Mouse (Mus musculus): ENCODE results near the gene Tamm41. TPM values are rescaled to one million over a fixed set of nuclear protein-coding genes. Genes with fewer than 3 reads are reported as not detected.
A peak's percentile ranks its signal among the peaks of the same experiment; 100 is the strongest.

The Tamm41 gene
- polyA plus RNA-seq (2014; fragmentation: Nextera tagmentation; extraction: Ambion mirVana), result 56.5 and 58.4 TPM in 2 replicates

GRCm38 (mm10) chr6:115037103-115038094 is at the start of gene Tamm41:
Gene Tamm41, minus strand, starts transcription at chr6:115037876.
- 1% methylated on average over 57 of the region's 57 CpGs for WGBS
- H3K4me2 ChIP-seq (replicated peaks; ENCODE audit: low read depth, low read length), result peak within 1 kb of the TSS; percentile 54
- peaks cover 7% of the 10 kb centered on the region; the same call in 1 of the 2 replicates for H3K36me3 ChIP-seq (ENCODE audit: control insufficient read depth, insufficient read depth, low read length)
- peak within 1 kb of the TSS; percentile 75 for H3K9ac ChIP-seq (replicated peaks; ENCODE audit: low read depth, low read length)
- no peak within 1 kb of the TSS for H3K27ac ChIP-seq (ENCODE audit: low read length)
- no peaks in the 10 kb centered on the region for H3K27me3 ChIP-seq (ENCODE audit: control insufficient read depth, insufficient read depth, low read length)
- ATAC-seq (ENCODE audit: insufficient number of reproducible peaks, insufficient read depth, low FRiP score, low read depth), result peak; percentile 94
- peak within 1 kb of the TSS; percentile 79 for H3K4me3 ChIP-seq (ENCODE audit: low read depth, low read length)
- H3K9me3 ChIP-seq (ENCODE audit: control insufficient read depth, low read depth, low read length), result no peaks in the 10 kb centered on the region
- H3K4me1 ChIP-seq (ENCODE audit: control insufficient read depth, insufficient read depth, low read length), result 0 out of 2 replicates have a peak, but pooled peaks cover 3% of the 10 kb centered on the region

GRCm38 (mm10) chr6:115085274-115085841 is 47.7 kb upstream of the Tamm41 start:
- Histone ChIP-seq H3K9ac (replicated peaks; ENCODE audit: low read depth, low read length) (no peak overlapping the region), H3K27ac (ENCODE audit: low read length) (no peak overlapping the region), H3K4me2 (replicated peaks; ENCODE audit: low read depth, low read length) (no peak overlapping the region), H3K4me1 (ENCODE audit: control insufficient read depth, insufficient read depth, low read length) (no peaks in the 10 kb centered on the region), H3K36me3 (ENCODE audit: control insufficient read depth, insufficient read depth, low read length) (no peaks in the 10 kb centered on the region), H3K9me3 (ENCODE audit: control insufficient read depth, low read depth, low read length) (no peaks in the 10 kb centered on the region), H3K27me3 (ENCODE audit: control insufficient read depth, insufficient read depth, low read length) (no peaks in the 10 kb centered on the region), H3K4me3 (ENCODE audit: low read depth, low read length) (no peak overlapping the region)
- 51% methylated on average over 9 of the region's 9 CpGs for WGBS
- ATAC-seq (ENCODE audit: insufficient number of reproducible peaks, insufficient read depth, low FRiP score, low read depth), result no peak

- H3K4me1 ChIP-seq (ENCODE audit: control insufficient read depth, insufficient read depth, low read length), result no peaks in the 10 kb centered on the region
- H3K9me3 ChIP-seq (ENCODE audit: control insufficient read depth, low read depth, low read length), result no peaks in the 10 kb centered on the region
- H3K27me3 ChIP-seq (ENCODE audit: control insufficient read depth, insufficient read depth, low read length), result no peaks in the 10 kb centered on the region
- H3K9ac ChIP-seq (replicated peaks; ENCODE audit: low read depth, low read length), result no peak overlapping the region
- no peaks in the 10 kb centered on the region for H3K36me3 ChIP-seq (ENCODE audit: control insufficient read depth, insufficient read depth, low read length)
- no peak overlapping the region for H3K4me2 ChIP-seq (replicated peaks; ENCODE audit: low read depth, low read length)
- H3K4me3 ChIP-seq (ENCODE audit: low read depth, low read length), result no peak overlapping the region
- WGBS, result 32% methylated on average over 9 of the region's 9 CpGs
- no peak overlapping the region for H3K27ac ChIP-seq (ENCODE audit: low read length)
- ATAC-seq (ENCODE audit: insufficient number of reproducible peaks, insufficient read depth, low FRiP score, low read depth), result no peak
These were observed 39.3 kb upstream of the Tamm41 start for GRCm38 (mm10) chr6:115076781-115077575.

DNA sequence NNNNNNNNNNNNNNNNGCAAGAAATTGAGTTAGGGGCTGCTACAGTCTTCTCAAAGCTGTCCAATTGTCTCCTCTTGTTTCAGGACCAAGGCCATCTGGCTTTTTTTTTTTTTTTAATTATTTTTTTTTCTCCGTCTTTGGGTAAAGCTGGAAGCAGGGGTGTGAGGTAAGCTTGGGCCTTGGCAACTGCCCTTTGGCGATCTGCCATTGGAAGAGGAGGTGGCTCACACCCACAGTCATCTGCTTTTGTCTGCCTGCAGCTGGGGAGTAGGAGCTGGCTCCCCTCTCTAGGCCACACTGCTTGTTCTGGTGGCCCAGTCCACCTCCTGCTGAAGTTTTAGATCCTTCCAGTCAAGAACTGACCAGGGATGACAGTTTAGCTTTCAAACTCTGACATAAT is 34.3 kb upstream of the Tamm41 start:
- no peaks in the 10 kb centered on the region for H3K4me1 ChIP-seq (ENCODE audit: control insufficient read depth, insufficient read depth, low read length)
- 64% methylated on average over 2 of the region's 2 CpGs for WGBS
- no peak overlapping the region for H3K4me2 ChIP-seq (replicated peaks; ENCODE audit: low read depth, low read length)
- H3K4me3 ChIP-seq (ENCODE audit: low read depth, low read length), result no peak overlapping the region
- no peaks in the 10 kb centered on the region for H3K36me3 ChIP-seq (ENCODE audit: control insufficient read depth, insufficient read depth, low read length)
- H3K9me3 ChIP-seq (ENCODE audit: control insufficient read depth, low read depth, low read length), result no peaks in the 10 kb centered on the region
- H3K27ac ChIP-seq (ENCODE audit: low read length), result no peak overlapping the region
- no peaks in the 10 kb centered on the region for H3K27me3 ChIP-seq (ENCODE audit: control insufficient read depth, insufficient read depth, low read length)
- no peak for ATAC-seq (ENCODE audit: insufficient number of reproducible peaks, insufficient read depth, low FRiP score, low read depth)
- no peak overlapping the region for H3K9ac ChIP-seq (replicated peaks; ENCODE audit: low read depth, low read length)

DNA sequence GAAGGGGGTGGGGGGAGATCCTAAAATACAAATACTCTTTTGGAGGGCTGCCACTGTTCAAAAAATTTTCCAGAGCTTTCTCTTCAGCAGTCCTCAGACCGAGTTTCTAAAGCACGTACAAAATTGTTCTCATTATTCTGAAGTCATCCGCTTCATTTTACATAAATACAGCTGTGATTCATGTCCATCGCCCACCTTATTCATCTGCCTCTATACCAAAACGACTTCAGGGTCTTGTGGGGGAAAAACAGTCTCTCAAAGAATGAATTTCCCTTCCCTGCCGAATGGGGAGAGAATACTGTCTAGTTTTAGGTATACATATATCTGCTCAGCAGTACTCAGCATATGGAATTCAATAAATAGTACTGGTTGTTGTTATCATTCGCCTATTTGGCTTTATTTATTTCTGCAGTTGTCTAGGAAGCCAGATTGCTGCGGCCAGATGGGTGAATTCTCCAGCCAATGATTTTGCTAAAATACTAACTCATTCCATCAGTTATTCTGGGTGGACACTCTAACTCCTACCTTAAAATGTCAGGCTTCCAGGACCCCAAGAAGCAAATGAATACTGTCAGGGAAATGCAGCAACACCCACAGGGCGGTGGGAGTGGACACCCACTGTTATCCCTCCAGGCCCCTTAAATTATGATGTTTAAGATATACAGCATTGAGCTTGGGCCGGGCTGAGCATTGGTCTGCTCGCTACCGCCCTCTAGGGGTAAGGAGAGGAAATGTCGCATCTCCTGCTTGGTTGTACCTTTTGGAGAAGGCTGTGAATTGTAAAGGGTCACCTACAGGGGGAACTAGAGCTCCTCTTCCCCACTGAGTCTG is 27.9 kb upstream of the Tamm41 start:
- H3K4me3 ChIP-seq (ENCODE audit: low read depth, low read length), result no peak overlapping the region
- no peaks in the 10 kb centered on the region for H3K9me3 ChIP-seq (ENCODE audit: control insufficient read depth, low read depth, low read length)
- H3K4me1 ChIP-seq (ENCODE audit: control insufficient read depth, insufficient read depth, low read length), result no peaks in the 10 kb centered on the region
- ATAC-seq (ENCODE audit: insufficient number of reproducible peaks, insufficient read depth, low FRiP score, low read depth), result no peak
- no peak overlapping the region for H3K9ac ChIP-seq (replicated peaks; ENCODE audit: low read depth, low read length)
- H3K27me3 ChIP-seq (ENCODE audit: control insufficient read depth, insufficient read depth, low read length), result no peaks in the 10 kb centered on the region
- no peak overlapping the region for H3K27ac ChIP-seq (ENCODE audit: low read length)
- no peaks in the 10 kb centered on the region for H3K36me3 ChIP-seq (ENCODE audit: control insufficient read depth, insufficient read depth, low read length)
- WGBS, result 34% methylated on average over 13 of the region's 13 CpGs
- H3K4me2 ChIP-seq (replicated peaks; ENCODE audit: low read depth, low read length), result no peak overlapping the region

DNA sequence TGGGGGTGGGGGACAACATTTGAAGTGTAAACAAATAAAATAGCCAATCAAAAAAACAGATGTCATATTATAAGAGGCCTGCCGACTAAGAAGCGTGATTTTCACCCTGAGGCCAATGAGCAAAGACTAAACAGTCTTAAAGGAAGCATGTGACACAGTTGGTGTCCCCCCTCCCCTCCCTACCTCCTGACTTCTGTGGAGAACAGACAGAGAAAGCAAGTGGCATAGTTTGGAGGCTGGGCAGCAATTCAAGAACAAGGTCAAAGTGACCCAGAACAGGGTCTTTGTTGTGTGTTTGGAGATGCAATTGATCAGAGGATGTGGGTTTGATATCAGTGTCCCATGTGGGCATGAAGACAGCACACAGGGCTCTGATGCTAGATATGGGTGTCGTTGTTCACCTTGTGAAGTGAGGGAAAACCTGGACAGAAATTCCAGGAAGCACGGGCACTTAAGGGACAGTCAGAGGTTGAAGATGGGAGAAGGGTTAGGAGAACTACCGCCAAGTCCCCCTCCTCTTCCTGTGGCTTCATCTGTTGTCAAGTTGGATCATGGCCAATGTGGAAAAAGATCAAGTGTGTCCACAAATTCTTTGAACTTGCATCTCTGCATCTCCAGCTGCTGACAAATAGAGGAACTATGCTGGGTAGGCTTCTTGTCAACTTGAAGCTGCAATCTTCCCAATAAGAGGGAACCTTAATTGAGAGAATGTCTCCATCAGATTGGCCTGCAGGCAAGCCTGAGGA is 25.1 kb upstream of the Tamm41 start:
- no peak for ATAC-seq (ENCODE audit: insufficient number of reproducible peaks, insufficient read depth, low FRiP score, low read depth)
- Histone ChIP-seq H3K4me2 (replicated peaks; ENCODE audit: low read depth, low read length) (no peak overlapping the region), H3K4me1 (ENCODE audit: control insufficient read depth, insufficient read depth, low read length) (no peaks in the 10 kb centered on the region), H3K9me3 (ENCODE audit: control insufficient read depth, low read depth, low read length) (no peaks in the 10 kb centered on the region), H3K36me3 (ENCODE audit: control insufficient read depth, insufficient read depth, low read length) (no peaks in the 10 kb centered on the region), H3K9ac (replicated peaks; ENCODE audit: low read depth, low read length) (no peak overlapping the region), H3K4me3 (ENCODE audit: low read depth, low read length) (no peak overlapping the region), H3K27ac (ENCODE audit: low read length) (no peak overlapping the region), H3K27me3 (ENCODE audit: control insufficient read depth, insufficient read depth, low read length) (no peaks in the 10 kb centered on the region)
- 69% methylated on average over 5 of the region's 5 CpGs for WGBS

DNA sequence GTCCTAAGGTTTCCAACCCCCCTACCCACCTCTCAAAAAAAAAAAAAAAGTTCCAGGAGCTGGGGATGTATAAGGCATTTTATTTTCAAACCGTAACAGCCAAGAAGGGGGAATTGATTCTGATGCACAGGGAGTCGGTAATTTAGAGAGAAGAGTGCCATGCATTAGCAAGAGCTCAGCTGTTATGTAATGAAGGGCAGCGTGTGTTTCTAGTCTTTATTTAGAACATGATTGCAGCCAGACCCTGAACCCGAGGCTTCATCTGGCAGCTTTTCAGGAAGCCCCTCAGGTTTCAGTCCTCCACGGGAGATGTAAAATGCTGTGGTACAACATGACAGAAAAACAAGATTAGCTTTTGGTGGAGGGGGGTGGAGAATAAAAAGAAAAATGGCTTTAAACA is 21.6 kb upstream of the Tamm41 start:
- H3K27me3 ChIP-seq (ENCODE audit: control insufficient read depth, insufficient read depth, low read length), result no peaks in the 10 kb centered on the region
- H3K4me2 ChIP-seq (replicated peaks; ENCODE audit: low read depth, low read length), result no peak overlapping the region
- H3K4me3 ChIP-seq (ENCODE audit: low read depth, low read length), result no peak overlapping the region
- no peaks in the 10 kb centered on the region for H3K4me1 ChIP-seq (ENCODE audit: control insufficient read depth, insufficient read depth, low read length)
- WGBS, result 62% methylated on average over 5 of the region's 5 CpGs
- no peaks in the 10 kb centered on the region for H3K36me3 ChIP-seq (ENCODE audit: control insufficient read depth, insufficient read depth, low read length)
- no peaks in the 10 kb centered on the region for H3K9me3 ChIP-seq (ENCODE audit: control insufficient read depth, low read depth, low read length)
- H3K9ac ChIP-seq (replicated peaks; ENCODE audit: low read depth, low read length), result no peak overlapping the region
- no peak for ATAC-seq (ENCODE audit: insufficient number of reproducible peaks, insufficient read depth, low FRiP score, low read depth)
- no peak overlapping the region for H3K27ac ChIP-seq (ENCODE audit: low read length)
